Mouse (Mus musculus): ENCODE results near the gene Vwa1. TPM values are rescaled to one million over a fixed set of nuclear protein-coding genes. Genes with fewer than 3 reads are reported as not detected.

The Vwa1 gene
- total and polyA plus RNA-seq, 2 experiments from 2014 or later = 7.5 to 15.5 TPM

DNA sequence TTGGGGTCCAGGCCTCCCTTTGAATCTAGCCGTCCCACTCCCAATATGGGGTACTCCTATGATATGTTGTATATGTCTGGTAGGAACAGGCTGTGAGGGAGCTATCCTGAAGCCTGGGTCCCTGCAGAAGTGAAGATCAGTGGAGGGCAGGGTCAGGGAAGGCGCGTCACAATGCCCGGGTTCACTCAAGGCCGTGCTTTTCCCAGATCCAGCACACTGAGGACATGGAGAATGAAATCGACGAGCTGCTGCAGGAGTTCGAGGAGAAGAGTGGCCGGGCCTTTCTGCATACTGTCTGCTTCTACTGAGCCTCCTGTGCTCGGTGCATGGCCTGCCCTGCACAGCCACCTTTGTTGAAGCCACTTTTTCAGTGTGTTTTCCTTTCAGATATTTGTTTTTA is 41.2 kb downstream of the Vwa1 start:
- no peaks in the 10 kb centered on the region for H3K9me3 ChIP-seq (replicated peaks; ENCODE audit: control insufficient read depth, low read length)
- WGBS = 84% methylated on average over 10 of the region's 10 CpGs
- H3K4me1 ChIP-seq (ENCODE audit: control insufficient read depth, insufficient read depth) = peaks cover 6% of the 10 kb centered on the region
- ATAC-seq (ENCODE audit: insufficient read depth, low read depth) (no peak), DNase-seq (ENCODE audit: low spot score) (no peak)
- H3K9ac ChIP-seq (replicated peaks; ENCODE audit: low read depth, low read length) = no peak overlapping the region
- H3K27me3 ChIP-seq (ENCODE audit: control insufficient read depth, insufficient read depth, low read length) = no peaks in the 10 kb centered on the region
- no peak overlapping the region for H3K4me3 ChIP-seq (ENCODE audit: low read depth, low read length)
- H3K36me3 ChIP-seq (replicated peaks; ENCODE audit: control insufficient read depth, insufficient read depth, low read length) = peaks cover 27% of the 10 kb centered on the region
- H3K4me2 ChIP-seq (ENCODE audit: low read depth, low read length) = no peak overlapping the region
- no peak for TF ChIP-seq EP300 (IDR thresholded peaks at IDR 0.05; ENCODE audit: low read depth)
- TF ChIP-seq CTCF (IDR thresholded peaks at IDR 0.05; ENCODE audit: low read depth) = no peak
- H3K27ac ChIP-seq (ENCODE audit: low read depth) = no peak overlapping the region

- H3K4me3 ChIP-seq (ENCODE audit: low read depth, low read length) = no peak overlapping the region
- no peaks in the 10 kb centered on the region for H3K4me1 ChIP-seq (ENCODE audit: control insufficient read depth, insufficient read depth)
- no peaks in the 10 kb centered on the region for H3K27me3 ChIP-seq (ENCODE audit: control insufficient read depth, insufficient read depth, low read length)
- ATAC-seq (ENCODE audit: insufficient read depth, low read depth) (no peak), DNase-seq (ENCODE audit: low spot score) (no peak)
- no peaks in the 10 kb centered on the region for H3K9me3 ChIP-seq (replicated peaks; ENCODE audit: control insufficient read depth, low read length)
- H3K9ac ChIP-seq (replicated peaks; ENCODE audit: low read depth, low read length) = no peak overlapping the region
- H3K4me2 ChIP-seq (ENCODE audit: low read depth, low read length) = no peak overlapping the region
- TF ChIP-seq EP300 (IDR thresholded peaks at IDR 0.05; ENCODE audit: low read depth) (no peak), CTCF (IDR thresholded peaks at IDR 0.05; ENCODE audit: low read depth) (no peak)
- H3K36me3 ChIP-seq (replicated peaks; ENCODE audit: control insufficient read depth, insufficient read depth, low read length) = peaks cover 25% of the 10 kb centered on the region
- WGBS = 85% methylated on average over 2 of the region's 2 CpGs
- H3K27ac ChIP-seq (ENCODE audit: low read depth) = no peak overlapping the region
Measured at GRCm38 (mm10) chr4:155727993-155728392, 46.5 kb downstream of the Vwa1 start.

GRCm38 (mm10) chr4:155721668-155722083 is 52.8 kb downstream of the Vwa1 start:
- WGBS = 73% methylated on average over 4 of the region's 4 CpGs
- Histone ChIP-seq H3K36me3 (replicated peaks; ENCODE audit: control insufficient read depth, insufficient read depth, low read length) (peaks cover 18% of the 10 kb centered on the region), H3K4me1 (ENCODE audit: control insufficient read depth, insufficient read depth) (no peaks in the 10 kb centered on the region), H3K27me3 (ENCODE audit: control insufficient read depth, insufficient read depth, low read length) (no peaks in the 10 kb centered on the region), H3K9me3 (replicated peaks; ENCODE audit: control insufficient read depth, low read length) (no peaks in the 10 kb centered on the region), H3K9ac (replicated peaks; ENCODE audit: low read depth, low read length) (no peak overlapping the region), H3K4me2 (ENCODE audit: low read depth, low read length) (no peak overlapping the region), H3K4me3 (ENCODE audit: low read depth, low read length) (no peak overlapping the region), H3K27ac (ENCODE audit: low read depth) (no peak overlapping the region)
- peak; percentile 39 for DNase-seq (ENCODE audit: low spot score)
- TF ChIP-seq CTCF (IDR thresholded peaks at IDR 0.05; ENCODE audit: low read depth) (peak; percentile 74), EP300 (IDR thresholded peaks at IDR 0.05; ENCODE audit: low read depth) (no peak)
- ATAC-seq (ENCODE audit: insufficient read depth, low read depth) = peak; percentile 41; the same call in 1 of the 2 replicates

Small RNA genes lying within 50 kb of the gene (microRNA-seq; reads per million reads assigned to microRNA genes)
- not detected for gene Gm27743

Other genes with a start within 250 kb of the Vwa1 start
- 48.0 and 52.7 TPM in 2 replicates for gene Nadk, start 212.3 kb downstream of the Vwa1 start, total RNA-seq (2014; rRNA removed; ENCODE audit: low replicate concordance)
- 36.0 and 37.4 TPM in 2 replicates for gene Nadk, start 212.3 kb downstream of the Vwa1 start, polyA plus RNA-seq (2015; fragmentation: Nextera tagmentation; extraction: Ambion mirVana)
- gene Slc35e2, start 173.3 kb downstream of the Vwa1 start, total RNA-seq (2014; rRNA removed; ENCODE audit: low replicate concordance) = 11.8 and 14.4 TPM in 2 replicates
- gene Slc35e2, start 173.3 kb downstream of the Vwa1 start, polyA plus RNA-seq (2015; fragmentation: Nextera tagmentation; extraction: Ambion mirVana) = 3.6 and 4.4 TPM in 2 replicates
- gene Cdk11b, start 149.8 kb downstream of the Vwa1 start, total RNA-seq (2014; rRNA removed; ENCODE audit: low replicate concordance) = 8.7 and 15.3 TPM in 2 replicates
- 36.8 TPM in 2 replicates for gene Cdk11b, start 149.8 kb downstream of the Vwa1 start, polyA plus RNA-seq (2015; fragmentation: Nextera tagmentation; extraction: Ambion mirVana)
- not detected in 2 replicates for gene Gm10563, start 129.3 kb downstream of the Vwa1 start, total RNA-seq (2014; rRNA removed; ENCODE audit: low replicate concordance)
- gene Gm10563, start 129.3 kb downstream of the Vwa1 start, polyA plus RNA-seq (2015; fragmentation: Nextera tagmentation; extraction: Ambion mirVana) = not detected in 2 replicates
- 66.6 and 76.6 TPM in 2 replicates for gene Mmp23, start 121.3 kb downstream of the Vwa1 start, total RNA-seq (2014; rRNA removed; ENCODE audit: low replicate concordance)
- gene Mmp23, start 121.3 kb downstream of the Vwa1 start, polyA plus RNA-seq (2015; fragmentation: Nextera tagmentation; extraction: Ambion mirVana) = 49.8 and 49.9 TPM in 2 replicates
- 27.3 and 30.4 TPM in 2 replicates for gene Mib2, start 105.5 kb downstream of the Vwa1 start, total RNA-seq (2014; rRNA removed; ENCODE audit: low replicate concordance)
- gene Mib2, start 105.5 kb downstream of the Vwa1 start, polyA plus RNA-seq (2015; fragmentation: Nextera tagmentation; extraction: Ambion mirVana) = 9.9 and 12.1 TPM in 2 replicates
- gene Fndc10, start 80.4 kb downstream of the Vwa1 start, total RNA-seq (2014; rRNA removed; ENCODE audit: low replicate concordance) = 4.1 and 9.7 TPM in 2 replicates
- gene Fndc10, start 80.4 kb downstream of the Vwa1 start, polyA plus RNA-seq (2015; fragmentation: Nextera tagmentation; extraction: Ambion mirVana) = 1.8 and 2.1 TPM in 2 replicates
- gene Ssu72, start 69.9 kb downstream of the Vwa1 start, total RNA-seq (2014; rRNA removed; ENCODE audit: low replicate concordance) = 83.6 and 95.7 TPM in 2 replicates
- 106 TPM in 2 replicates for gene Ssu72, start 69.9 kb downstream of the Vwa1 start, polyA plus RNA-seq (2015; fragmentation: Nextera tagmentation; extraction: Ambion mirVana)
- 0.57 and 1.7 TPM in 2 replicates for gene Tmem240, start 39.9 kb downstream of the Vwa1 start, total RNA-seq (2014; rRNA removed; ENCODE audit: low replicate concordance)
- gene Tmem240, start 39.9 kb downstream of the Vwa1 start, polyA plus RNA-seq (2015; fragmentation: Nextera tagmentation; extraction: Ambion mirVana) = 0.41 and 0.48 TPM in 2 replicates
- gene Atad3a, start 13.6 kb downstream of the Vwa1 start, total RNA-seq (2014; rRNA removed; ENCODE audit: low replicate concordance) = 123 and 128 TPM in 2 replicates
- 85.3 and 99.3 TPM in 2 replicates for gene Atad3a, start 13.6 kb downstream of the Vwa1 start, polyA plus RNA-seq (2015; fragmentation: Nextera tagmentation; extraction: Ambion mirVana)
- gene Tmem88b, start 11.2 kb upstream of the Vwa1 start, total RNA-seq (2014; rRNA removed; ENCODE audit: low replicate concordance) = 3.4 and 4.2 TPM in 2 replicates
- 2.5 and 2.9 TPM in 2 replicates for gene Tmem88b, start 11.2 kb upstream of the Vwa1 start, polyA plus RNA-seq (2015; fragmentation: Nextera tagmentation; extraction: Ambion mirVana)
- not detected in 2 replicates for gene Ankrd65, start 15.7 kb upstream of the Vwa1 start, total RNA-seq (2014; rRNA removed; ENCODE audit: low replicate concordance)
- 0.26 TPM in 1 of 2 replicates, not detected in the other for gene Ankrd65, start 15.7 kb upstream of the Vwa1 start, polyA plus RNA-seq (2015; fragmentation: Nextera tagmentation; extraction: Ambion mirVana)
- 32.2 and 91.4 TPM in 2 replicates for gene Mrpl20, start 28.2 kb upstream of the Vwa1 start, total RNA-seq (2014; rRNA removed; ENCODE audit: low replicate concordance)
- 188 and 207 TPM in 2 replicates for gene Mrpl20, start 28.2 kb upstream of the Vwa1 start, polyA plus RNA-seq (2015; fragmentation: Nextera tagmentation; extraction: Ambion mirVana)
- 58.7 and 80.7 TPM in 2 replicates for gene Ccnl2, start 37.8 kb upstream of the Vwa1 start, total RNA-seq (2014; rRNA removed; ENCODE audit: low replicate concordance)
- 79.6 and 83.0 TPM in 2 replicates for gene Ccnl2, start 37.8 kb upstream of the Vwa1 start, polyA plus RNA-seq (2015; fragmentation: Nextera tagmentation; extraction: Ambion mirVana)
- 122 and 146 TPM in 2 replicates for gene Aurkaip1, start 56.6 kb upstream of the Vwa1 start, total RNA-seq (2014; rRNA removed; ENCODE audit: low replicate concordance)
- gene Aurkaip1, start 56.6 kb upstream of the Vwa1 start, polyA plus RNA-seq (2015; fragmentation: Nextera tagmentation; extraction: Ambion mirVana) = 155 TPM in 2 replicates
- gene Mxra8, start 65.0 kb upstream of the Vwa1 start, total RNA-seq (2014; rRNA removed; ENCODE audit: low replicate concordance) = 99.5 and 113 TPM in 2 replicates
- 57.8 and 62.6 TPM in 2 replicates for gene Mxra8, start 65.0 kb upstream of the Vwa1 start, polyA plus RNA-seq (2015; fragmentation: Nextera tagmentation; extraction: Ambion mirVana)
- gene Dvl1, start 72.7 kb upstream of the Vwa1 start, total RNA-seq (2014; rRNA removed; ENCODE audit: low replicate concordance) = 49.5 and 76.4 TPM in 2 replicates
- 2.8 and 2.9 TPM in 2 replicates for gene Dvl1, start 72.7 kb upstream of the Vwa1 start, polyA plus RNA-seq (2015; fragmentation: Nextera tagmentation; extraction: Ambion mirVana)
- 0.11 and 0.19 TPM in 2 replicates for gene Tas1r3, start 88.7 kb upstream of the Vwa1 start, total RNA-seq (2014; rRNA removed; ENCODE audit: low replicate concordance)
- 0.04 and 0.05 TPM in 2 replicates for gene Tas1r3, start 88.7 kb upstream of the Vwa1 start, polyA plus RNA-seq (2015; fragmentation: Nextera tagmentation; extraction: Ambion mirVana)
- 9.8 and 11.8 TPM in 2 replicates for gene Cptp, start 94.7 kb upstream of the Vwa1 start, total RNA-seq (2014; rRNA removed; ENCODE audit: low replicate concordance)
- gene Cptp, start 94.7 kb upstream of the Vwa1 start, polyA plus RNA-seq (2015; fragmentation: Nextera tagmentation; extraction: Ambion mirVana) = 7.0 and 7.2 TPM in 2 replicates
- 19.0 and 25.1 TPM in 2 replicates for gene Ints11, start 94.8 kb upstream of the Vwa1 start, total RNA-seq (2014; rRNA removed; ENCODE audit: low replicate concordance)
- gene Ints11, start 94.8 kb upstream of the Vwa1 start, polyA plus RNA-seq (2015; fragmentation: Nextera tagmentation; extraction: Ambion mirVana) = 20.0 and 21.6 TPM in 2 replicates
- 31.3 and 33.9 TPM in 2 replicates for gene Pusl1, start 117.1 kb upstream of the Vwa1 start, total RNA-seq (2014; rRNA removed; ENCODE audit: low replicate concordance)
- 20.1 and 22.3 TPM in 2 replicates for gene Pusl1, start 117.1 kb upstream of the Vwa1 start, polyA plus RNA-seq (2015; fragmentation: Nextera tagmentation; extraction: Ambion mirVana)
- gene Acap3, start 117.1 kb upstream of the Vwa1 start, total RNA-seq (2014; rRNA removed; ENCODE audit: low replicate concordance) = 16.3 and 31.2 TPM in 2 replicates
- gene Acap3, start 117.1 kb upstream of the Vwa1 start, polyA plus RNA-seq (2015; fragmentation: Nextera tagmentation; extraction: Ambion mirVana) = 5.8 and 6.4 TPM in 2 replicates
- 46.4 and 46.8 TPM in 2 replicates for gene Ube2j2, start 169.1 kb upstream of the Vwa1 start, total RNA-seq (2014; rRNA removed; ENCODE audit: low replicate concordance)
- gene Ube2j2, start 169.1 kb upstream of the Vwa1 start, polyA plus RNA-seq (2015; fragmentation: Nextera tagmentation; extraction: Ambion mirVana) = 63.3 and 66.9 TPM in 2 replicates
- gene C1qtnf12, start 187.6 kb upstream of the Vwa1 start, total RNA-seq (2014; rRNA removed; ENCODE audit: low replicate concordance) = 42.5 and 51.4 TPM in 2 replicates
- 20.5 and 20.8 TPM in 2 replicates for gene C1qtnf12, start 187.6 kb upstream of the Vwa1 start, polyA plus RNA-seq (2015; fragmentation: Nextera tagmentation; extraction: Ambion mirVana)
- 3.9 and 11.2 TPM in 2 replicates for gene B3galt6, start 218.0 kb upstream of the Vwa1 start, total RNA-seq (2014; rRNA removed; ENCODE audit: low replicate concordance)
- gene B3galt6, start 218.0 kb upstream of the Vwa1 start, polyA plus RNA-seq (2015; fragmentation: Nextera tagmentation; extraction: Ambion mirVana) = 5.0 and 5.7 TPM in 2 replicates
- gene Sdf4, start 218.2 kb upstream of the Vwa1 start, total RNA-seq (2014; rRNA removed; ENCODE audit: low replicate concordance) = 88.4 and 114 TPM in 2 replicates
- 102 and 105 TPM in 2 replicates for gene Sdf4, start 218.2 kb upstream of the Vwa1 start, polyA plus RNA-seq (2015; fragmentation: Nextera tagmentation; extraction: Ambion mirVana)
- not detected in 2 replicates for gene Tnfrsf4, start 239.1 kb upstream of the Vwa1 start, total RNA-seq (2014; rRNA removed; ENCODE audit: low replicate concordance)
- gene Tnfrsf4, start 239.1 kb upstream of the Vwa1 start, polyA plus RNA-seq (2015; fragmentation: Nextera tagmentation; extraction: Ambion mirVana) = 0.26 and 0.31 TPM in 2 replicates